Mouse (Mus musculus) heart, adult 2 months (tissue): ENCODE data around the gene Sprtn.

ENCODE experiments used
- CTCF ChIP-seq: fragments of 200-600 bp; IDR thresholded peaks from 2 replicates; pipeline ENCODE4 v1.8.1; 2022; ENCODE audit warnings: antibody characterized with exemption, mild to moderate bottlenecking, moderate library complexity
- EP300 ChIP-seq: fragments of 200-500 bp; IDR thresholded peaks from 2 replicates; pipeline ENCODE4 v1.6.1; 2011; ENCODE audit warnings: low read depth, low read length, control low read depth; ENCODE audit not compliant: insufficient read depth
- POLR2A ChIP-seq: fragments of 200-500 bp; IDR thresholded peaks from 2 replicates; pipeline ENCODE4 v1.6.1; 2011; ENCODE audit warnings: mild to moderate bottlenecking, low read depth, low read length, control low read depth; ENCODE audit not compliant: insufficient read depth

GRCm38 (mm10) chr8:124948733-124949111 lies 51.0 kb downstream of the Sprtn start:
- TF ChIP-seq EP300 (no peak), POLR2A (no peak), CTCF (no peak)
